ENCODE assay signal across 18 mouse cellular contexts in the genomic region with DNA sequence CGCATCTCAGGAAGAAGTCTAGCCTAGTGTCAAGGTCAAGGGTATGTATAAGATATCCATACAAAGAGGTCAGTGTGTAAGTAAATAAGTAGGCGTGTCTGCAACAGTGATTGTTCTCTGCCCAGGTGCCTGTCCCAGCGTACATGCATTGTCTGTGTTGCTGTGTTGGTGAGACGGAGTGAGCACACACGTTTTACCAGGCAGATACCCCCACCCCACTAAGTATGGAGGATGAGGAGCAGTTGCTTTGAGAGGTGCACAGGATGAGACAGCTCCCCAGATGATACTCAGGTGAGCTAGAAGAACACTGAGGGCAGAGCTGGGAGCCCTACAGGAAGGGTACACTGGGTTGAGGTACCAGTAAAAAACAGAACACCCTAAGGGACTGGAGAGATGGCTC. TPM values are rescaled to one million over a fixed set of nuclear protein-coding genes. Genes with fewer than 3 reads are reported as not detected.
DNase-seq lines count a peak whose midpoint lies in the region; ATAC-seq and TF ChIP-seq lines count a peak whose summit lies in the region.
"Had no signal": no experiment of that assay in that cellular context is flagged by ENCODE, and none has a peak within 500 bp of the region (broad histone marks: within the 10 kb centered on the region; RNA-seq: fewer than 3 reads in every experiment).

No protein-coding gene starts in this region.

- 0 out of 2 replicates have a peak, but pooled peaks cover 3% of the 10 kb centered on the region for H3K36me3 ChIP-seq in heart, adult 2 months (ENCODE audit: control insufficient read depth, insufficient read depth, low read length)
- peaks cover 10% of the 10 kb centered on the region for H3K36me3 ChIP-seq in hindbrain, embryonic 16.5 days (ENCODE audit: control insufficient read depth, insufficient read depth, low read length)
- H3K36me3 ChIP-seq in hindbrain, embryonic 14.5 days (replicated peaks; ENCODE audit: control insufficient read depth, insufficient read depth): peaks cover 21% of the 10 kb centered on the region
- H3K36me3 ChIP-seq in testis, adult 2 months (ENCODE audit: control insufficient read depth, insufficient read depth, low read length): no peaks in the 10 kb centered on the region

- H3K4me3 ChIP-seq in heart, adult 2 months: no peak overlapping the region
- no peak overlapping the region for H3K4me3 ChIP-seq in hindbrain, embryonic 16.5 days (ENCODE audit: low read length)
- no peak overlapping the region for H3K4me3 ChIP-seq in hindbrain, embryonic 14.5 days (replicated peaks; ENCODE audit: low read length)
- peak overlapping the region; percentile 79 for H3K4me3 ChIP-seq in testis, adult 2 months (ENCODE audit: control insufficient read depth, low read depth, low read length)
- H3K4me3 ChIP-seq: midbrain, embryonic 12.5 days had no signal

- WGBS in heart, adult 2 months: 58% methylated on average over 5 of the region's 5 CpGs
- WGBS in hindbrain, embryonic 16.5 days: 80% methylated on average over 5 of the region's 5 CpGs
- WGBS in hindbrain, embryonic 14.5 days: 84% methylated on average over 5 of the region's 5 CpGs

- no peak overlapping the region for H3K9ac ChIP-seq in heart, adult 2 months (ENCODE audit: low read depth, low read length)
- H3K9ac ChIP-seq in hindbrain, embryonic 16.5 days (ENCODE audit: low read depth, low read length): no peak overlapping the region
- H3K9ac ChIP-seq in hindbrain, embryonic 14.5 days: no peak overlapping the region
- H3K9ac ChIP-seq: limb, embryonic 15.5 days; midbrain, embryonic 12.5 days had no signal

- no peak for TF ChIP-seq POLR2A in heart, adult 2 months (IDR thresholded peaks at IDR 0.05; ENCODE audit: insufficient read depth, low read depth, low read length)
- no peak for TF ChIP-seq POLR2A in testis, adult 2 months (IDR thresholded peaks at IDR 0.05; ENCODE audit: control insufficient read depth, low read depth, low read length)

- no peaks in the 10 kb centered on the region for H3K79me2 ChIP-seq in heart, adult 2 months (replicated peaks; ENCODE audit: control insufficient read depth, insufficient read depth, low read length)

- H3K4me2 ChIP-seq in hindbrain, embryonic 16.5 days (ENCODE audit: low read length): no peak overlapping the region
- H3K4me2 ChIP-seq in hindbrain, embryonic 14.5 days (replicated peaks): no peak overlapping the region
- H3K4me2 ChIP-seq: limb, embryonic 15.5 days; midbrain, embryonic 12.5 days had no signal

- peaks cover 17% of the 10 kb centered on the region for H3K4me1 ChIP-seq in heart, adult 2 months (ENCODE audit: control insufficient read depth, insufficient read depth, low read length)
- no peaks in the 10 kb centered on the region; the same call in 1 of the 2 replicates for H3K4me1 ChIP-seq in hindbrain, embryonic 16.5 days (ENCODE audit: control insufficient read depth, insufficient read depth, low read depth, low read length)
- no peaks in the 10 kb centered on the region; the same call in 1 of the 2 replicates for H3K4me1 ChIP-seq in hindbrain, embryonic 14.5 days (replicated peaks; ENCODE audit: control insufficient read depth, insufficient read depth, low read length)
- H3K4me1 ChIP-seq in testis, adult 2 months (ENCODE audit: control insufficient read depth, insufficient read depth, low read length): peaks cover 16% of the 10 kb centered on the region

- no peaks in the 10 kb centered on the region for H3K27me3 ChIP-seq in heart, adult 2 months (ENCODE audit: control insufficient read depth, insufficient read depth, low read length)
- no peaks in the 10 kb centered on the region for H3K27me3 ChIP-seq in hindbrain, embryonic 16.5 days (replicated peaks; ENCODE audit: control insufficient read depth, insufficient read depth, low read length)
- no peaks in the 10 kb centered on the region for H3K27me3 ChIP-seq in hindbrain, embryonic 14.5 days (ENCODE audit: control insufficient read depth, insufficient read depth, low read length)
- H3K27me3 ChIP-seq in testis, adult 2 months (ENCODE audit: control insufficient read depth, insufficient read depth, low read length): no peaks in the 10 kb centered on the region
- H3K27me3 ChIP-seq: limb, embryonic 15.5 days; midbrain, embryonic 12.5 days had no signal

- peak; percentile 26; the same call in 1 of the 2 replicates for ATAC-seq in hindbrain, embryonic 16.5 days
- no peak for ATAC-seq in hindbrain, embryonic 14.5 days (ENCODE audit: low FRiP score)
- ATAC-seq: intestine, postnatal 0 days; lung, postnatal 0 days had no signal

- peak overlapping the region; percentile 76 for H3K27ac ChIP-seq in heart, adult 2 months
- H3K27ac ChIP-seq in hindbrain, embryonic 16.5 days (ENCODE audit: low read depth, low read length): no peak overlapping the region
- no peak overlapping the region for H3K27ac ChIP-seq in hindbrain, embryonic 14.5 days
- peak overlapping the region; percentile 92; the same call in 1 of the 2 replicates for H3K27ac ChIP-seq in testis, adult 2 months (ENCODE audit: control insufficient read depth, insufficient read depth, low read depth, low read length)
- H3K27ac ChIP-seq: hindbrain, postnatal 0 days; midbrain, embryonic 12.5 days had no signal

- no peak for DNase-seq in heart, adult 2 months
- no peak for DNase-seq in heart, adult 9 months (ENCODE audit: low spot score in 2 of 2)
- no peak for DNase-seq in hindbrain, embryonic 14.5 days (ENCODE audit: low spot score)
- DNase-seq in testis, postnatal 10 days (ENCODE audit: low spot score): no peak
- DNase-seq in kidney, postnatal 25 days: no peak
- DNase-seq: adrenal gland, adult 2 months; cerebellum, adult 9-11 months; layer of hippocampus, postnatal 36 days; right cerebral cortex, postnatal 4 days; thymus, postnatal 14 days had no signal

- H3K9me3 ChIP-seq in hindbrain, embryonic 16.5 days (ENCODE audit: control insufficient read depth, low read length): no peaks in the 10 kb centered on the region
- no peaks in the 10 kb centered on the region for H3K9me3 ChIP-seq in hindbrain, embryonic 14.5 days (ENCODE audit: control insufficient read depth, low read length)
- H3K9me3 ChIP-seq: limb, embryonic 15.5 days; midbrain, embryonic 12.5 days had no signal

- TF ChIP-seq EP300 in heart, adult 2 months (IDR thresholded peaks at IDR 0.05; ENCODE audit: insufficient read depth, low read depth, low read length): no peak

- no peak for TF ChIP-seq CTCF in heart, adult 2 months (IDR thresholded peaks at IDR 0.05)
- TF ChIP-seq CTCF in testis, adult 2 months (IDR thresholded peaks at IDR 0.05; ENCODE audit: control insufficient read depth, insufficient read depth, insufficient replicate concordance, low read depth, low read length): no peak

- intact Hi-C loops in heart, adult 2 months (cut with DNase I): no loop called here

RNA-seq across cellular contexts. Expression of a gene that starts 0.6 kb away (rescaled TPM):
- 100 to 1,000 TPM; 743 to 848 TPM for total RNA-seq in heart, adult 2 months (2021)
- polyA plus RNA-seq in heart, adult 2 months (2012; rRNA removed): 1,153 and 1,176 TPM in 2 replicates
- polyA plus RNA-seq in hindbrain, embryonic 16.5 days (2015; fragmentation: Nextera tagmentation; extraction: Ambion mirVana): 3.3 and 13.6 TPM in 2 replicates
- polyA plus RNA-seq in hindbrain, embryonic 14.5 days (2014; fragmentation: Nextera tagmentation; extraction: Ambion mirVana): 2.5 and 2.9 TPM in 2 replicates
- 1,767 and 1,838 TPM in 2 replicates for polyA plus RNA-seq in testis, adult 2 months (2012; rRNA removed)
- total RNA-seq: adrenal gland, adult 2 months; granulocyte monocyte progenitor cell, adult 5-6 weeks had no signal
- polyA plus RNA-seq: adrenal gland, adult 2 months had no signal

RNA-seq across cellular contexts. Expression of a gene that starts 15.9 kb away (rescaled TPM):
- total RNA-seq in heart, adult 2 months (2021): 10 to 100 TPM; 25.7 to 29.2 TPM
- 24.4 and 25.6 TPM in 2 replicates for polyA plus RNA-seq in heart, adult 2 months (2012; rRNA removed)
- polyA plus RNA-seq in hindbrain, embryonic 16.5 days (2015; fragmentation: Nextera tagmentation; extraction: Ambion mirVana): 148 and 150 TPM in 2 replicates
- 133 TPM in 2 replicates for polyA plus RNA-seq in hindbrain, embryonic 14.5 days (2014; fragmentation: Nextera tagmentation; extraction: Ambion mirVana)
- polyA plus RNA-seq in testis, adult 2 months (2012; rRNA removed): 19.6 and 22.3 TPM in 2 replicates

RNA-seq across cellular contexts. Expression of a gene that starts 33.6 kb away (rescaled TPM):
- 1 to 10 TPM; 2.1 to 3.3 TPM for total RNA-seq in heart, adult 2 months (2021)
- polyA plus RNA-seq in heart, adult 2 months (2012; rRNA removed): 6.3 and 11.2 TPM in 2 replicates
- polyA plus RNA-seq in hindbrain, embryonic 16.5 days (2015; fragmentation: Nextera tagmentation; extraction: Ambion mirVana): 5.5 and 6.1 TPM in 2 replicates
- 4.7 TPM in 2 replicates for polyA plus RNA-seq in hindbrain, embryonic 14.5 days (2014; fragmentation: Nextera tagmentation; extraction: Ambion mirVana)
- 2.3 and 3.0 TPM in 2 replicates for polyA plus RNA-seq in testis, adult 2 months (2012; rRNA removed)

RNA-seq across cellular contexts. Expression of a gene that starts 42.0 kb away (rescaled TPM):
- total RNA-seq in heart, adult 2 months (2021): 10 to 100 TPM; 58.5 to 69.8 TPM
- 26.1 and 35.7 TPM in 2 replicates for polyA plus RNA-seq in heart, adult 2 months (2012; rRNA removed)
- 35.6 and 36.7 TPM in 2 replicates for polyA plus RNA-seq in hindbrain, embryonic 16.5 days (2015; fragmentation: Nextera tagmentation; extraction: Ambion mirVana)
- polyA plus RNA-seq in hindbrain, embryonic 14.5 days (2014; fragmentation: Nextera tagmentation; extraction: Ambion mirVana): 26.2 and 26.8 TPM in 2 replicates
- 7.6 and 8.8 TPM in 2 replicates for polyA plus RNA-seq in testis, adult 2 months (2012; rRNA removed)

RNA-seq across cellular contexts. Expression of a gene that starts 57.6 kb away (rescaled TPM):
- 10 to 100 TPM; 18.6 to 19.9 TPM for total RNA-seq in heart, adult 2 months (2021)
- 25.6 and 33.3 TPM in 2 replicates for polyA plus RNA-seq in heart, adult 2 months (2012; rRNA removed)
- polyA plus RNA-seq in hindbrain, embryonic 16.5 days (2015; fragmentation: Nextera tagmentation; extraction: Ambion mirVana): 27.4 and 35.8 TPM in 2 replicates
- polyA plus RNA-seq in hindbrain, embryonic 14.5 days (2014; fragmentation: Nextera tagmentation; extraction: Ambion mirVana): 19.7 and 24.4 TPM in 2 replicates
- 5.9 and 8.6 TPM in 2 replicates for polyA plus RNA-seq in testis, adult 2 months (2012; rRNA removed)
- total RNA-seq: granulocyte monocyte progenitor cell, adult 5-6 weeks had no signal

Comparison
In these comparisons a context has a peak if more than half of its experiments do, and no peak if none do; other contexts are left out.
1. H3K27ac ChIP-seq: peak in heart, adult 2 months (single experiment) and testis, adult 2 months (single experiment); none in hindbrain, embryonic 16.5 days (single experiment) and hindbrain, embryonic 14.5 days (single experiment).
2. RNA of a gene that starts 0.6 kb away (polyA plus RNA-seq): 1,767 to 1,838 TPM in testis, adult 2 months and 1,153 to 1,176 TPM in heart, adult 2 months; 3.3 to 13.6 TPM in hindbrain, embryonic 16.5 days and 2.5 to 2.9 TPM in hindbrain, embryonic 14.5 days; every median in the first group is over 10 times any median in the second.